ENCODE assay signal across 15 mouse cellular contexts in genomic region chr10:126920220-126920619, GRCm38 (mm10). TPM values are rescaled to one million over a fixed set of nuclear protein-coding genes. Genes with fewer than 3 reads are reported as not detected.
A peak's percentile ranks its signal among the peaks of the same experiment; 100 is the strongest.
DNase-seq lines count a peak whose midpoint lies in the region; ATAC-seq and TF ChIP-seq lines count a peak whose summit lies in the region.
"Had no signal": no experiment of that assay in that cellular context is flagged by ENCODE, and none has a peak within 500 bp of the region (broad histone marks: within the 10 kb centered on the region; RNA-seq: fewer than 3 reads in every experiment).

No protein-coding gene starts in this region.

- WGBS in liver, embryonic 14.5 days (ENCODE audit: insufficient replicate concordance) = 83% methylated on average over 3 of the region's 3 CpGs

- H3K4me3 ChIP-seq in gastrocnemius, adult 2 months = no peak overlapping the region
- H3K4me3 ChIP-seq in liver, embryonic 14.5 days (ENCODE audit: insufficient read depth in 1 of 2, low read depth in 2 of 2, low read length in 2 of 2) = no peak overlapping the region
- H3K4me3 ChIP-seq: heart, embryonic 10.5 days; midbrain, embryonic 12.5 days had no signal

- intact Hi-C loops in gastrocnemius, adult 2 months (cut with DNase I) = no loop called here

- H3K4me2 ChIP-seq in liver, embryonic 14.5 days (ENCODE audit: low read depth) = no peak overlapping the region
- H3K4me2 ChIP-seq: midbrain, embryonic 12.5 days had no signal

- peak; percentile 47; the same call in 1 of the 2 replicates for TF ChIP-seq CTCF in gastrocnemius, adult 2 months (IDR thresholded peaks at IDR 0.05)
- TF ChIP-seq CTCF in liver, embryonic 14.5 days (IDR thresholded peaks at IDR 0.05; ENCODE audit: low read depth) = peak; percentile 46
- TF ChIP-seq CTCF in brain, embryonic 14.5 days (IDR thresholded peaks at IDR 0.05; ENCODE audit: borderline replicate concordance, extremely low read depth, insufficient read depth, insufficient read length) = peak; percentile 18; the same call in 1 of the 2 replicates

- no peak overlapping the region for H3K9ac ChIP-seq in liver, embryonic 14.5 days (replicated peaks)
- H3K9ac ChIP-seq: midbrain, embryonic 12.5 days had no signal

- H3K36me3 ChIP-seq in liver, embryonic 14.5 days (replicated peaks; ENCODE audit: control insufficient read depth, insufficient read depth, low read depth) = no peaks in the 10 kb centered on the region
- H3K36me3 ChIP-seq: heart, embryonic 10.5 days; midbrain, embryonic 12.5 days had no signal

- DNase-seq in gastrocnemius, adult 2 months = no peak
- no peak for DNase-seq in gastrocnemius, postnatal 25 days
- DNase-seq in liver, embryonic 14.5 days (ENCODE audit: low read depth in 3 of 3, low spot score in 3 of 3) = no peak
- no peak for DNase-seq in liver
- DNase-seq in CD4-positive helper T cell, adult 2 months (ENCODE audit: low read depth, low spot score) = peak; percentile 35
- no peak for DNase-seq in brain, embryonic 14.5 days (ENCODE audit: low read depth)
- DNase-seq in right cerebral cortex, adult 18-20 months = no peak
- DNase-seq: cerebellum, adult 11-12 months; embryo, embryonic 11 days; kidney, adult 8-10 months; lung, adult 18-20 months; thymus, postnatal 25 days had no signal

- no peak for TF ChIP-seq POLR2A in brain, embryonic 14.5 days (IDR thresholded peaks at IDR 0.05; ENCODE audit: borderline replicate concordance, extremely low read depth, insufficient read depth, insufficient read length, poor library complexity, severe bottlenecking)

- no peaks in the 10 kb centered on the region; the same call in 1 of the 2 replicates for H3K27me3 ChIP-seq in liver, embryonic 14.5 days (ENCODE audit: control insufficient read depth, insufficient read depth, low read length)

- no peaks in the 10 kb centered on the region for H3K4me1 ChIP-seq in liver, embryonic 14.5 days (replicated peaks; ENCODE audit: control insufficient read depth in 2 of 2, insufficient read depth in 2 of 2, low read length in 1 of 2)
- H3K4me1 ChIP-seq: midbrain, embryonic 12.5 days had no signal

- peaks cover 2% of the 10 kb centered on the region; the same call in 1 of the 2 replicates for H3K9me3 ChIP-seq in liver, embryonic 14.5 days (ENCODE audit: control insufficient read depth, low read length)
- H3K9me3 ChIP-seq: heart, embryonic 10.5 days had no signal

- no peak for TF ChIP-seq EP300 in liver, embryonic 14.5 days (IDR thresholded peaks at IDR 0.05; ENCODE audit: low read depth)

- ATAC-seq in liver, embryonic 14.5 days (ENCODE audit: insufficient read depth) = no peak
- ATAC-seq in megakaryocyte, adult 5-6 weeks (ENCODE audit: poor library complexity, severe bottlenecking) = no peak

- no peak overlapping the region for H3K27ac ChIP-seq in gastrocnemius, adult 2 months
- no peak overlapping the region for H3K27ac ChIP-seq in liver, embryonic 14.5 days
- H3K27ac ChIP-seq: heart, embryonic 10.5 days; midbrain, embryonic 12.5 days had no signal

RNA-seq across cellular contexts. Expression of gene Atp23, which starts 19.1 kb away (rescaled TPM):
- total RNA-seq in gastrocnemius, adult 2 months (2021) = 1 to 10 TPM; 1.6 to 2.2 TPM
- 1 to 10 TPM; 2.5 to 2.6 TPM for total RNA-seq in gastrocnemius, postnatal 25 days (2021)
- polyA plus RNA-seq in liver, embryonic 14.5 days (2012; rRNA removed) = 3.7 and 4.1 TPM in 2 replicates
- 7.6 and 7.9 TPM in 2 replicates for polyA plus RNA-seq in liver, embryonic 14.5 days (2014; fragmentation: Nextera tagmentation; extraction: Ambion mirVana)
- 8.6 and 9.6 TPM in 2 replicates for polyA plus RNA-seq in brain, embryonic 14.5 days (2012; rRNA removed)
- total RNA-seq in megakaryocyte, adult 5-6 weeks (2015) = 7.0 and 8.6 TPM in 2 replicates
- total RNA-seq in megakaryocyte, adult 5-6 weeks (2017) = 3.5 and 5.1 TPM in 2 replicates

RNA-seq across cellular contexts. Expression of gene Ctdsp2, which starts 58.3 kb away (rescaled TPM):
- 10 to 100 TPM; 94.0 to 99.2 TPM for total RNA-seq in gastrocnemius, adult 2 months (2021)
- total RNA-seq in gastrocnemius, postnatal 25 days (2021) = 10 to 100 TPM; 90.6 to 98.7 TPM
- 18.8 and 19.4 TPM in 2 replicates for polyA plus RNA-seq in liver, embryonic 14.5 days (2012; rRNA removed)
- polyA plus RNA-seq in liver, embryonic 14.5 days (2014; fragmentation: Nextera tagmentation; extraction: Ambion mirVana) = 13.3 and 15.8 TPM in 2 replicates
- 73.2 and 79.8 TPM in 2 replicates for polyA plus RNA-seq in brain, embryonic 14.5 days (2012; rRNA removed)
- total RNA-seq in megakaryocyte, adult 5-6 weeks (2015) = 73.2 and 75.2 TPM in 2 replicates
- total RNA-seq in megakaryocyte, adult 5-6 weeks (2017) = 38.0 and 41.9 TPM in 2 replicates
